Mouse (Mus musculus) monocyte, adult 5-6 weeks (primary cell): Measurements from ENCODE around the gene Hpca. TPM values are rescaled to one million over a fixed set of nuclear protein-coding genes. Genes with fewer than 3 reads are reported as not detected.

Source experiments
- ATAC-seq: fragments of 153-309, 156-312 bp; replicated peaks from 2 replicates; pipeline ENCODE4 v1.8.0; 2017; ENCODE audit warnings: mild to moderate bottlenecking; ENCODE audit not compliant: low TSS enrichment, insufficient number of reproducible peaks, severe bottlenecking, poor library complexity, low FRiP score
- total RNA-seq: library from RNA; stranded (forward); fragments of 200-1000, 200-491, 200-594 nt; gene quantifications from 3 replicates; pipeline ENCODE4 v1.2.3, GENCODE M21; 2017

Gene Hpca
- total RNA-seq, 1 experiment from 2014 or later = not detected

- ATAC-seq = no peak
Measured at GRCm38 (mm10) chr4:129137392-129138321, 15.8 kb upstream of the Hpca start.

DNA sequence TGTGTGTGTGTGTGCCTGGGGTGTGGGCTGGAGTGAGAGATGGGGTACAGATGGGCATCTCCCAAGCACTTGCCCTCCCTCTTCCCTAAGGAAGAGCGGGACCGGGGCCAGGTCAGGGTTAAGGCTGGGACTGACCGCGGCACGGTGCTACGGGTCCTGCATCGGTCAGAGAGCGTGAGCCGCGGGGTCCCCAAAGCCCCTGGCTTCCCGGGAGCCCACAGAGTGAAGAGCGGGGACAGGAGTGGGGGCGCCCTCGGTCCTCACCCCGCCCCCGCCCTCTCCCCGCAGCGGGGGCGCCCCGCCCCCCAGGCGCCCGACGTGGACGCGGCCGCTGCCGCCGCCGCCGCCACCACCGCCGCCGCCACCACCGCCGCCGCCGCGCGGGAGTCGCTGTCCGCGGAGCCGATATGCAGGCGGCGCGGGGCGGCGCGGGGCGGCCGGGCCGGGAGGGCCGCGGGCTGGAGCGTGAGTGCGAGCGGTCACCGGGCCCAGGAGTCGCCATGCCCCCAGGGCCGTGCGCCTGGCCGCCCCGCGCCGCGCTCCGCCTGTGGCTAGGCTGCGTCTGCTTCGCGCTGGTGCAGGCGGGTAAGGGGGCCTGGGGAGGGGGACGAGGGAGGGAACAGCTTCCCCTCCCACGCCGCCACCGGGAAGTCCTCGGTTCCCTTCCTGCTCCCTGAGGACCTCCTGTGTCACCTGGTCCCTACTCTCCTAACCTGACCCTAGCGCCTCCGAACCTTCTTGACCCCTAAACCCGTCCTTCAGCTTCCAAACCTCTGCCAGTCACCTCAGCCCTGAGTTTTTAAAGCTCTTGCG, 14.9 kb upstream of the Hpca start, which contains the start of gene Fndc5:
TSS of gene Fndc5 (plus strand) at position 421 of the 813 bp plus-strand sequence.
- ATAC-seq = no peak

DNA sequence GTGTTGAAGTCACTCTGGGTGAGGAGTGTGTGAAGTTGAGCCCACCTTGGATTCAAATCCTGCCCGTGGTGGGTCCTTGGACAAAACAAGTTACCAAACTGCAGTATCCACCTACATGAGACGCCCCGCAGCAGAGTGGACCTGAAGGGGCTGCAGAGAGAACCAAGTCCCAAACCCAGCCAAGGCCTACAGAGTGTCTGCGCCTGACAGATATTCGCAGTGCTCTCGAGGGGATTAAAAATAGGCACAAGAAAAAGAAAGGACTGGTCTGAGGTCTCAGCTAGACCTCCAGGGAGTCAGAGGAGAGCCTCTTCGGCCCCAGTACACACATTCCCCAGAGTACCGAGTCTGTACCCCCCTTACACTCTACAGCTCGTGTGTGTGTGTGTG, 14.3 kb upstream of the Hpca start:
- no peak for ATAC-seq

GRCm38 (mm10) chr4:129135637-129136036, 13.8 kb upstream of the Hpca start:
- no peak for ATAC-seq

GRCm38 (mm10) chr4:129134799-129135585, 13.2 kb upstream of the Hpca start:
- peak; percentile 49; the same call in 1 of the 2 replicates for ATAC-seq

DNA sequence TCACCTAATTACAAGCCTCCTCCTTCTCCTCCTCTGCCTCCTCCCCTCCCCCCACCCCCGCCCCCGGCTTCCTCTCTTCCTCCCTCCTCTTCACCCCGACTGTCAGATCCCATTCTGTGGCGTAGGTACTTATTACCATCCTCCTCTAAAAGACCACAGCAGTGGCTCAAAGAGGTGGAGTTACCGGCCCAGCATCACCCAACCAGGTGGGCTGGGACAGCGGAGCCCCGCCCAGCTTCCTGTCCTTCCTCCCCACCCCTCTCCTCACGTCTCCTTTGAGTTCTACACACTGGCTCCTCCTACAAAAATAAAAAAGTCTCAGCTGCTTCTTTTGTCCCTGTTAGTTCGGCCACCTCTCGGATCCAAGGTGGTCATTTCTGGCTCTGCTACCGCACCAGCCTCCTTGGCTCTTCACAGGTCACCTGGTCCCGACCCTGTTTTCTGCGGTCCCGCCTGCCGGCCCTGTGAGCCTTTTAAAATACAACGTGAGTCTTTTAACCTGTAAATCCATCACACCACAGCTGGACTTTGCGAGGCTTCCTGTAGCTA, 9.0 kb upstream of the Hpca start:
- no peak for ATAC-seq

- 0 out of 2 replicates have a peak, but pooled peaks have one; percentile 43 for ATAC-seq
Measured at GRCm38 (mm10) chr4:129130149-129130548, 8.3 kb upstream of the Hpca start.

- ATAC-seq = no peak
Measured at GRCm38 (mm10) chr4:129129387-129129786, 7.6 kb upstream of the Hpca start.

DNA sequence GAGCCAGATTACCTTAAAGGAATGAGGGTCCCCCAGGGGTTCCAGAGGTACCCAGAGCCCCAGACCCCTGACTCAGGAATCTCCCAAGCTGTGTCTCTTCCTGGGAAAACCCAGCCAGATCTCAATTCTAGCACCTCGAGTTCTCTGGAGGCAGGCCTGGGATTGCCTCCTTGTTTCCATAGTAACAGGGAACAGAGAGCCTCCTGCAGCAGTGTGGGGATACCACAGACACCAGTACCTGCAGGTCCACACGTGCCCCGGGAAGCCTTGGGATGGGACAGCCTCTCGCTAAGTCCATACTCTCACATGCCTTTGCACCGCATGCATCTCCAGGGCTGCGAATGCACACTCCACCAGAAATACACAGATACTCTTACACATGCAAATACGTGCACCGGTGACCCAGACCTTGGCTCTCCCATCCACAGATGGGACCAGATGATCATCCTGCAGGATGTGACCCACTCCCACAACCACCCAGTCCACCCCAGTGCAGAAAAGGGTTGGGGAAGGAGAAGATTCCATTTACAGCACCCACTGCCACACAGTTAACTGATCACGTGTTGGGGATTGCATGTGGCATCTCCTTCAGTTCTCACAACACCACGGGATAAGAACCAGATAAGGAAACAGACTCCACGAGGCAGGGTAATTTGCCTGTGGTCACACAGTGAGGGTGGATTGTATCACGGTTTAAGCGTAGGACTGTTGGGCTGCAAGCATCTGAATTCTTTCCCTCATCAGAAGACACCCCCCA, 6.9 kb upstream of the Hpca start:
- no peak for ATAC-seq

GRCm38 (mm10) chr4:129125736-129126451, 4.1 kb upstream of the Hpca start:
- ATAC-seq = no peak

GRCm38 (mm10) chr4:129124652-129125146, 2.9 kb upstream of the Hpca start:
- no peak for ATAC-seq

DNA sequence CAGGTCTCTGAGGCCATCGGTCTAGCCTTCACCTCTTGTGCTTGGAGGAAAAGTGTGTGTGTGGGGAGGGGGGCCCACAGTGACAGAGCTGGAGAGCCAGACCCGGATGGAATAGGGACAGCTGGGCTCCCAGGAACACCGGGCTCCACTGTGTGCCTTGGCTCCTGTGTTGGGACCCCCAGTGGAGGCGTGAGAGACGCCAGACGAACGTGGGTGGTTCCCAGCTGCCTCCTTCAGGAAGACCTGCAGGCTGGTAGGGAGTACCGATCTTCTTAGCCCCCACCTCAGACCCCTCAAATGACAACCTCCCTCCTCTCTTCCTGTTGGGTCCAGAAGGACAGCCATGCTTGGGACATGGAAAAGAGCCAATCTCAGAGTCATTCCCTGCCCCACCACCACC, 883 bp upstream of the Hpca start:
- no peak for ATAC-seq

GRCm38 (mm10) chr4:129122107-129122506, 271 bp upstream of the Hpca start:
- ATAC-seq = no peak

DNA sequence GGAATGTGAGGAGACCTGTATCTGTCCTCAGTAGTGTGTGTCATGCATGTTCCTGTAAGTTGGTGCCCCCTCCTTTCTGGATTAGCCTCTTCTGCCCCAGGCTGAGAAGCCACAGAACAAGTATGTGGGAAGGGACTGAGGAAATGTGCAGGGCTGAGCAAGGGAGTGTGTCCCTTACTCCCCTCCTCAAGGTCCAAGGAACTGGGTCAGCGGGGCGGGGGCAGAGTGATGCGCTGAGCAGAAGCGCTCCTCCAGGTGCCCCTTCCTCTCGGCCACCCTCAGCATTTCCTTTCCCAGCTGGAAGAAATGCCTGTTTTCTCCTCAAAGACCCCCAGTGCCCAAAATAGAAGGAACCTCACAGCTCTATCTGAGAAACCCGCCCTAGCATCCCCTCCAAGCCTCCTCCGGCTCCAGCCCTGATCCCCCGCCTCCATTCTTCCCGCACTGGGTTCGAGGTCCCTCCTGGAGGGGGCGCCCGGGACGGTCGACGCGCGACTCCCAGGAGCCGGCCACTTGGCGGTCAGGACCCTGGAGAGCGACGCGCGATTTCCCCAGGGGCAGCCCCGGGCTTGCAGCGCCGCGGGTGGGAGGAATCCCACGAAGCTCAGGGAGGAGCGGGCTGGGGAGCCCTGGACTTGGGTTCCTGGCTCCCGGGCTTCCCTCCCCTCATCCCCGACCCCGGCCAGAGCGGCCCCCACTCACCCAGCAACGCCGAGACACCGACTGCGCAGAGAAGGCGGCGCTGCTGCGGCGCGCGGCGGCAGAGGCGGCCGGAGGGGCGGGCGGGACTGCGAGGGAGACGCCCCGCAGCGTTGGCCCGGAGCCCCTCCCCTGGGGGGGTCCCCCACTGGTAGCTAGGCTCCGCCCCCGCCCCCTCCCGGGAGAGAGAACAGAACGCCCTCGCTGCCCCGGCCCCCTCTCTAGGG, 1.1 kb downstream of the Hpca start:
- ATAC-seq = no peak

GRCm38 (mm10) chr4:129119708-129120107, 2.1 kb downstream of the Hpca start:
- no peak for ATAC-seq
